Mouse (Mus musculus) WW6 (cell line): ENCODE data around the gene Lpin2.

Source experiments
- DNase-seq: peaks from one replicate; pipeline ENCODE4 v3.0.0-alpha.2; 2013; ENCODE audit warnings: low read depth, low spot score

Gene Lpin2

GRCm38 (mm10) chr17:71263136-71263535, 80.8 kb downstream of the Lpin2 start:
- no peak for DNase-seq

- DNase-seq = no peak
Measured at GRCm38 (mm10) chr17:71264739-71265138, 82.4 kb downstream of the Lpin2 start.

GRCm38 (mm10) chr17:71265336-71266051, 83.1 kb downstream of the Lpin2 start:
- no peak for DNase-seq

- DNase-seq = no peak
Measured at GRCm38 (mm10) chr17:71267374-71267773, 85.0 kb downstream of the Lpin2 start.

GRCm38 (mm10) chr17:71268152-71268551, 85.8 kb downstream of the Lpin2 start:
- no peak for DNase-seq

GRCm38 (mm10) chr17:71268599-71268998, 86.2 kb downstream of the Lpin2 start:
- DNase-seq = no peak

GRCm38 (mm10) chr17:71273901-71274300, 91.5 kb downstream of the Lpin2 start:
- DNase-seq = no peak

- no peak for DNase-seq
Measured at GRCm38 (mm10) chr17:71276771-71277170, 94.4 kb downstream of the Lpin2 start.

- no peak for DNase-seq
Measured at GRCm38 (mm10) chr17:71277701-71278491, 95.5 kb downstream of the Lpin2 start.

GRCm38 (mm10) chr17:71282716-71283115, 100.4 kb downstream of the Lpin2 start:
- DNase-seq = no peak

- DNase-seq = no peak
Measured at GRCm38 (mm10) chr17:71283237-71283636, 100.9 kb downstream of the Lpin2 start.

- DNase-seq = no peak
Measured at GRCm38 (mm10) chr17:71284890-71285289, 102.5 kb downstream of the Lpin2 start.

- DNase-seq = no peak
Measured at GRCm38 (mm10) chr17:71285929-71286328, 103.6 kb downstream of the Lpin2 start.

- no peak for DNase-seq
Measured at GRCm38 (mm10) chr17:71287586-71287985, 105.2 kb downstream of the Lpin2 start.

- DNase-seq = no peak
Measured at GRCm38 (mm10) chr17:71288145-71288758, 105.9 kb downstream of the Lpin2 start.

- DNase-seq = no peak
Measured at GRCm38 (mm10) chr17:71288808-71289548, 106.6 kb downstream of the Lpin2 start.

GRCm38 (mm10) chr17:71289572-71290176, 107.3 kb downstream of the Lpin2 start:
- no peak for DNase-seq

- DNase-seq = no peak
Measured at GRCm38 (mm10) chr17:71290486-71291410, 108.4 kb downstream of the Lpin2 start.

- no peak for DNase-seq
Measured at GRCm38 (mm10) chr17:71291897-71292420, 109.6 kb downstream of the Lpin2 start.

- no peak for DNase-seq
Measured at GRCm38 (mm10) chr17:71292897-71293296, 110.5 kb downstream of the Lpin2 start.
